Mouse (Mus musculus): Measurements from ENCODE around the gene Atp2a3. TPM values are rescaled to one million over a fixed set of nuclear protein-coding genes. Genes with fewer than 3 reads are reported as not detected.

The Atp2a3 gene
- polyA plus RNA-seq (2012; fragmentation: generic; extraction: Trizol), result under 1 TPM; 0.01 to 0.17 TPM

DNA sequence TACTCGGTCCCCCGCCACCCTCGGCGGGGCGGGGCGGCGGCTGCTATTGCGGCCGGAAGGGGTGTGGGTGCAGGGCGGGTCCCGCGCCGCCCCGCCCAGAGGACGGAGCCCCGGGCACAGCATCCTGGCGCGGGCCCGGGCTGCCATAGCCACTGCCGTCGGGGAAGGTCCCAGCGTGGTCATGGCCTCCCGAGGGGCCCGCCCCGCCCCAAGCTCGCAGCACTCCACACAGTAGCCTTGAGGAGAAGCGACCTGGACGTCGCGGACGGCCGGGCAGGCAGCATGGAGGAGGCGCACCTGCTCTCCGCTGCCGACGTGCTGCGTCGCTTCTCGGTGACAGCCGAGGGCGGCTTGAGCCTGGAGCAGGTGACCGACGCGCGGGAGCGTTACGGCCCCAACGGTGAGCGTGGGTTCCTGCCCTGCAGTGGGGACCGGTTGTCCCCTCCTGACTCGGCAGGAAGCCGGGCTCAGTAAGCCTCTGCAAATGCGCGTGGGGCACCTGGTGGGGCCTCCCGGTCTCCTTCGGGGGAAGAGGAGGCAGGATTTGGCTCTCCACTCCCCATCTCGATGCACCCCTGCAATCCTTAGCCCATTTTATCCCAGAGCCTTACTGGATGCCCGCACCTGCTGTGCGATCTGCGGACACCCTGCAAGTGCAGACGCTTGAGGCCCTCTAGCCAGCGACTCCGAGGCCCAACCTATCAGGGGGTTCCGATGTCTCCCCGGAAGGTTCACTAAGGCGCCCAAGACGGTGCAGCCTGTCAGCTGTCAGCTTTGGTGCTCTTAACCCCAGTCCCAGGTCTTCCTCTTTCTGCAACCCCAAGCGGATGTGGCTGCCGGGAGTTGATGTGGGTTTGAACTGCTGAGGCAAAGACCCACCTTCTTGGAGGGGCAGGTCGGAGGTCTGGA is at the start of gene Atp2a3:
TSS of gene Atp2a3 (plus strand) at position 98 of the 909 bp plus-strand sequence.

DNA sequence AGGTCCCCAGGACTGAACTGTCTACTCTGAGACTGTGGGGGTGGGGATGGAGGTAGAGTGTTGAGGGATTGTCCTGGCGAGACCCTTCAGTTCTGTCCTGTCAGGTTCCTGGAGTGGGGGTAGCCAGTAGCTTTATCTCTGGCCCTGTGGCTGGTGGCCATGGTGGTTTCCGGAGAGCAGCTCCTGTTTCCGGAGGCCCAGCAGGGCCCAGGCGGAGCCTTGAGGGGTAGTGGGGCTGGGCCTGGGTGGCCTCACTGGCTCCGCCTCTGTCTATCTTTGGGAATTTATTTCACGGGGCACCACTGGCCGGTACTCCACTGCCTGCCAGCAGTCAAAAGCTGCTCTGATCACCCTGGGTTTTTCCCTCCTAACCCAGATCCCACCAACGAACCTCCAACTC is 37.8 kb downstream of the Atp2a3 start, which contains the start of gene P2rx1:
TSS of gene P2rx1 (plus strand) at position 333 of the 400 bp plus-strand sequence.

DNA sequence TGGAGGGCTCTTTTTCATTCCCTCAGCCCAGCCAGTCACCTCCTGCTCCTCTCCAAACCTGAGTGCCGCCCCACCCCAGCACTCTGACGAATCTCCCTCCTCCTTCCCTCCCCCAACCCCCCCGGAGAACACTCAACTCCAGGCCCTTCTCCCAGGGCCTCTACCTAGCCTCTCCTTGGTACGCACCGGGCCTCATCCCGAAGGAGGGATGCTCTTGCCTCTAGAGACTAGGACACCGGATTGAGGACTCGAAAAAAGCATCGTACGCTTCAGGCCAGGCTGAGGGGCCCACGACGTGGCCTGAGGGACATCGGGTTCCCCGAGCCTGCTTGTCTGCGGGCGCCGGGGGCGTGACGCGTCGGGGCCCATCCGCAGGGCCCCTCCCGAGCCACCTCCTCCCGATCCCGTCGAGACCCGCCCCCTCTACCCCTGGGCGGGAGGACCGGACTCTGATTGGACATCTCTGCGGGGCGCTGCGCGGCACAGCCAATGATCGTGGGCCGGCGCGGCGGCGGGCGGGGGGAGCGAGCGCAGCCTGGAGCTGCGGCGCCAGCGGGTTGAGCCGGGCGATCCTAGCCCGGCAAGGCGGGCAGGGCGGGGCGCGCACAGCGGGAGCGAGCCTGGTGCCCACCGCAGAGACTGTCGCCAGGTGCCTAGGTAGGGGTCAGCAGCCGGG is 57.6 kb downstream of the Atp2a3 start, which contains the start of gene Camkk1:
TSS of gene Camkk1 (plus strand) at position 538 of the 676 bp plus-strand sequence.

Other genes starting within 250 kb of the Atp2a3 start
- gene Cyb5d2, start 165.0 kb upstream of the Atp2a3 start, polyA plus RNA-seq (2012; fragmentation: generic; extraction: Trizol), result 1 to 10 TPM; 1.8 to 8.1 TPM
- gene Zzef1, start 164.9 kb upstream of the Atp2a3 start, polyA plus RNA-seq (2012; fragmentation: generic; extraction: Trizol), result 10 to 100 TPM in 1 of 2 experiments, 1 to 10 TPM in 1; 4.1 to 14.0 TPM
- gene P2rx1, start 37.9 kb downstream of the Atp2a3 start, polyA plus RNA-seq (2012; fragmentation: generic; extraction: Trizol), result under 1 TPM; 0.01 to 0.59 TPM
- 1 to 10 TPM; 2.9 to 8.3 TPM for gene Camkk1, start 57.8 kb downstream of the Atp2a3 start, polyA plus RNA-seq (2012; fragmentation: generic; extraction: Trizol)
- gene Ncbp3, start 86.6 kb downstream of the Atp2a3 start, polyA plus RNA-seq (2012; fragmentation: generic; extraction: Trizol), result 1 to 10 TPM in 1 of 2 experiments, under 1 TPM in 1; 0.56 to 3.9 TPM
- under 1 TPM; 0.04 to 0.07 TPM for gene Itgae, start 129.4 kb downstream of the Atp2a3 start, polyA plus RNA-seq (2012; fragmentation: generic; extraction: Trizol)
- 1 to 10 TPM; 4.8 to 5.8 TPM for gene Haspin, start 177.1 kb downstream of the Atp2a3 start, polyA plus RNA-seq (2012; fragmentation: generic; extraction: Trizol)
- gene P2rx5, start 199.3 kb downstream of the Atp2a3 start, polyA plus RNA-seq (2012; fragmentation: generic; extraction: Trizol), result 1 to 10 TPM in 1 of 2 experiments, under 1 TPM in 1; 0.01 to 1.1 TPM
- gene Emc6, start 215.9 kb downstream of the Atp2a3 start, polyA plus RNA-seq (2012; fragmentation: generic; extraction: Trizol), result 10 to 100 TPM; 41.6 to 71.5 TPM
- 100 to 1,000 TPM; 122 to 202 TPM for gene Tax1bp3, start 215.9 kb downstream of the Atp2a3 start, polyA plus RNA-seq (2012; fragmentation: generic; extraction: Trizol)
- gene Ctns, start 237.9 kb downstream of the Atp2a3 start, polyA plus RNA-seq (2012; fragmentation: generic; extraction: Trizol), result 10 to 100 TPM in 1 of 2 experiments, 1 to 10 TPM in 1; 2.2 to 17.8 TPM
- 1 to 10 TPM in 1 of 2 experiments, under 1 TPM in 1; 0.42 to 4.1 TPM for gene Shpk, start 238.3 kb downstream of the Atp2a3 start, polyA plus RNA-seq (2012; fragmentation: generic; extraction: Trizol)

All from C3H10T1/2 (cell line).